Mouse (Mus musculus): ENCODE results near the gene Bcl3. TPM values are rescaled to one million over a fixed set of nuclear protein-coding genes. Genes with fewer than 3 reads are reported as not detected.

Bcl3 gene
- total and polyA plus RNA-seq, 3 experiments = 3.2 to 25.2 (median 15.8) TPM

- dilution Hi-C loops (cut with MboI; ENCODE audit: extremely low pct_ligation_motif_present, extremely low pct_unique_long_range_greater_than_20kb, low sequenced_read_pairs) (no loop called here), in situ Hi-C loops (cut with MboI; ENCODE audit: low pct_ligation_motif_present, low pct_unique_long_range_greater_than_20kb, low sequenced_read_pairs) (loop anchor here (5.0 kb wide), 1 partner anchor 33 kb away; the partner anchor contains the start of gene Nectin2)
- H3K4me3 ChIP-seq (replicated peaks in 1 of 3; ENCODE audit: low read depth in 2 of 3, low read length in 2 of 3, poor library complexity in 1 of 3) = no peak overlapping the region
- no peak overlapping the region for H3K27ac ChIP-seq (ENCODE audit: insufficient read depth, low read depth)
- H3K9me3 ChIP-seq (replicated peaks; ENCODE audit: low read length) = peaks cover 11% of the 10 kb centered on the region
- peaks cover 0 to 31% of the 10 kb centered on the region in 2 experiments; a peak in 2 of 4 replicates for H3K4me1 ChIP-seq (ENCODE audit: control insufficient read depth in 1 of 2, insufficient read depth in 2 of 2)
- peaks cover 2 to 30% of the 10 kb centered on the region in 2 experiments for H3K36me3 ChIP-seq (replicated peaks in 1 of 2; ENCODE audit: control insufficient read depth in 1 of 2, insufficient read depth in 1 of 2, low read length in 1 of 2)
- no peak for DNase-seq (ENCODE audit: extremely low read depth)
- H3K27me3 ChIP-seq (replicated peaks) = no peaks in the 10 kb centered on the region
- H3K9ac ChIP-seq (ENCODE audit: insufficient read depth, low read depth) = no peak overlapping the region
- no peaks in the 10 kb centered on the region for H3K79me2 ChIP-seq (replicated peaks; ENCODE audit: control insufficient read depth, extremely low read depth, insufficient read depth, poor library complexity, severe bottlenecking)
- no peak overlapping the region for H3K4me2 ChIP-seq (ENCODE audit: insufficient read depth, low read depth, poor library complexity, severe bottlenecking)
- TF ChIP-seq CTCF (conservative IDR thresholded peaks at IDR 0.05 in 1 of 2, IDR thresholded peaks at IDR 0.05 in 1 of 2; ENCODE audit: low read depth in 2 of 2, low read length in 2 of 2) = peak; percentile 39 to 65; a peak in 3 of 4 replicates
- TF ChIP-seq UBTF (IDR thresholded peaks at IDR 0.05; ENCODE audit: low read depth, low read length) = no peak
These were observed 37.6 kb downstream of the Bcl3 start for GRCm38 (mm10) chr7:19784764-19785535.

- no peaks in the 10 kb centered on the region for H3K79me2 ChIP-seq (replicated peaks; ENCODE audit: control insufficient read depth, extremely low read depth, insufficient read depth, poor library complexity, severe bottlenecking)
- H3K36me3 ChIP-seq (replicated peaks in 1 of 2; ENCODE audit: control insufficient read depth in 1 of 2, insufficient read depth in 1 of 2, low read length in 1 of 2) = peaks cover 2 to 32% of the 10 kb centered on the region in 2 experiments
- DNase-seq (ENCODE audit: extremely low read depth) = no peak
- no peak overlapping the region for H3K27ac ChIP-seq (ENCODE audit: insufficient read depth, low read depth)
- H3K27me3 ChIP-seq (replicated peaks) = no peaks in the 10 kb centered on the region
- H3K9ac ChIP-seq (ENCODE audit: insufficient read depth, low read depth) = no peak overlapping the region
- dilution Hi-C loops (cut with MboI; ENCODE audit: extremely low pct_ligation_motif_present, extremely low pct_unique_long_range_greater_than_20kb, low sequenced_read_pairs) = no loop called here
- no peak for TF ChIP-seq SMC3 (IDR thresholded peaks at IDR 0.05; ENCODE audit: low read depth, low read length)
- H3K4me1 ChIP-seq (ENCODE audit: control insufficient read depth in 1 of 2, insufficient read depth in 2 of 2) = peaks cover 0 to 20% of the 10 kb centered on the region in 2 experiments; a peak in 2 of 4 replicates
- H3K4me2 ChIP-seq (ENCODE audit: insufficient read depth, low read depth, poor library complexity, severe bottlenecking) = no peak overlapping the region
- in situ Hi-C loops (cut with MboI; ENCODE audit: low pct_ligation_motif_present, low pct_unique_long_range_greater_than_20kb, low sequenced_read_pairs) = no loop called here
- no peak overlapping the region for H3K4me3 ChIP-seq (replicated peaks in 1 of 3; ENCODE audit: low read depth in 2 of 3, low read length in 2 of 3, poor library complexity in 1 of 3)
- peaks cover 14% of the 10 kb centered on the region for H3K9me3 ChIP-seq (replicated peaks; ENCODE audit: low read length)
These were observed 38.9 kb downstream of the Bcl3 start for GRCm38 (mm10) chr7:19783630-19784029.

- Histone ChIP-seq H3K79me2 (replicated peaks; ENCODE audit: control insufficient read depth, extremely low read depth, insufficient read depth, poor library complexity, severe bottlenecking) (no peaks in the 10 kb centered on the region), H3K9ac (ENCODE audit: insufficient read depth, low read depth) (no peak overlapping the region), H3K36me3 (replicated peaks in 1 of 2; ENCODE audit: control insufficient read depth in 1 of 2, insufficient read depth in 1 of 2, low read length in 1 of 2) (peaks cover 2 to 26% of the 10 kb centered on the region in 2 experiments), H3K4me1 (ENCODE audit: control insufficient read depth in 1 of 2, insufficient read depth in 2 of 2) (peaks cover 0 to 20% of the 10 kb centered on the region in 2 experiments; a peak in 2 of 4 replicates), H3K4me2 (ENCODE audit: insufficient read depth, low read depth, poor library complexity, severe bottlenecking) (no peak overlapping the region), H3K9me3 (replicated peaks; ENCODE audit: low read length) (peaks cover 9% of the 10 kb centered on the region), H3K27ac (ENCODE audit: insufficient read depth, low read depth) (no peak overlapping the region), H3K27me3 (replicated peaks) (no peaks in the 10 kb centered on the region), H3K4me3 (replicated peaks in 1 of 3; ENCODE audit: low read depth in 2 of 3, low read length in 2 of 3, poor library complexity in 1 of 3) (no peak overlapping the region)
- DNase-seq (ENCODE audit: extremely low read depth) = no peak
- in situ Hi-C loops (cut with MboI; ENCODE audit: low pct_ligation_motif_present, low pct_unique_long_range_greater_than_20kb, low sequenced_read_pairs) (no loop called here), dilution Hi-C loops (cut with MboI; ENCODE audit: extremely low pct_ligation_motif_present, extremely low pct_unique_long_range_greater_than_20kb, low sequenced_read_pairs) (no loop called here)
- TF ChIP-seq MAZ (IDR thresholded peaks at IDR 0.05; ENCODE audit: low read depth, low read length) (no peak), USF2 (conservative IDR thresholded peaks at IDR 0.05; ENCODE audit: low read depth, low read length) (no peak), RAD21 (IDR thresholded peaks at IDR 0.05; ENCODE audit: low read depth, low read length) (peak; percentile 37), CTCF (conservative IDR thresholded peaks at IDR 0.05 in 1 of 2, IDR thresholded peaks at IDR 0.05 in 1 of 2; ENCODE audit: low read depth in 2 of 2, low read length in 2 of 2) (peak; percentile 44 to 59; a peak in 3 of 4 replicates), CHD1 (IDR thresholded peaks at IDR 0.05; ENCODE audit: low read depth, low read length) (no peak), SMC3 (IDR thresholded peaks at IDR 0.05; ENCODE audit: low read depth, low read length) (peak; percentile 44)
These were observed 39.9 kb downstream of the Bcl3 start for GRCm38 (mm10) chr7:19782645-19783044.

All from CH12.LX (cell line).